Mouse (Mus musculus) frontal cortex, postnatal 14 days (tissue): ENCODE data around the gene Car5b.

Source experiments
- DNase-seq, 2 experiments: peaks; one replicate each; pipeline ENCODE4 v3.0.0; 2022; ENCODE audit warnings: low spot score in 2 of 2

Gene Car5b

DNA sequence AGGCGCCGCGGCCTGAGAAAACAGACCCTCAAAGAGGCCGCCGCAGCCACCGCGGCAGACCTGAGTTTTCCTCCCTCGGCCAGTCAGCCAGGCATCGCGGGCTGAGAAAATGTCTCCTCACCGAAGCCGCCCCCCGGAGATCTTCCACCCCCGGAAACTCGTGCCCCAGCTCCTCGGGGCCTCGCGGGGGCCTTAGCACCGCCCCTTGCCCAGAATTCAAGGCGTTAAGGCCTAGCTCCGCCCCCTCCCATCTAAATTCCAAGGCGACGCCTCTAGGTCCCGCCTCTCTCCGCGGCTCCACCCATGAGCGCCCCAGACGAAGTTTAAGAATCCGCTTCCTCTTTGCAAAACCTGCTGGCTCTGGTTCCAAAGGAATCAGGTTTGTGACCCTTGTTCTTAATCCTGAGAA, 69.3 kb downstream of the Car5b start, which contains the start of gene Zrsr2:
Gene Zrsr2, minus strand, starts transcription at position 195 of the 409 bp plus-strand sequence.
- peak; percentile 62 to 71 for DNase-seq

DNA sequence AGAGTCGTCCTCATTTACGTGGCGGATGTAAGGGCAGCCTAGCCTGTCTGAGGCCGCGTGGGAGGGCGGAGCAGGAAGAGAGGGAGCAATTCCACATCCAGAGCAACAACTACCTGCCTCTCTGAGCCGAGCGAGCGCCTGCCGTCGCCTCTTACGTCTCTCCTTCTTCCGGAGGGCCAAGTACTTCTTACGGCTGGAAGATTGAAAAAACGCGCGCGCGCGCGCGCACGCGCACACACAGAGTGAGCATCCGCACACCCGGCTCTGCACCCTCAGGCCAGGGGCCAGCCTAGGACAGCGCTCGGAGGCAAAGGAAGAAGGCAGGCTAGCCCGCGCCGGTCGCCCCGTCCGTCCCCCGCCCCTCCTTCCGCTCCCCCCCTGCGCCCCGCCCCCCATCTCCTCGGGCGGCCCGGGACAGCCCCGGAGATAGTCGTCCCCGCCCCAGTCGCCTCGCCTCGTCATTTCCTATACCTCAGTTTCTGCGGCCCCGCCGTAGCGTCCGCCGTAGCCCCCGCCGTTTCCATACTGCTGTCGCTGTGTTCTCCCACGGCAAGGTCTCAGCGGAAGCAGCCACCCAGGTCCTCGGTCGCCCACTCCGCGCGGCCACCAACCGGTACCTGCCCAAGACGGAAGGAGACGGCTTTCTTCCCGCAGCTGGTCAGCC, 69.9 kb downstream of the Car5b start:
- DNase-seq: peak in 1 of 2 experiments; percentile 12

DNA sequence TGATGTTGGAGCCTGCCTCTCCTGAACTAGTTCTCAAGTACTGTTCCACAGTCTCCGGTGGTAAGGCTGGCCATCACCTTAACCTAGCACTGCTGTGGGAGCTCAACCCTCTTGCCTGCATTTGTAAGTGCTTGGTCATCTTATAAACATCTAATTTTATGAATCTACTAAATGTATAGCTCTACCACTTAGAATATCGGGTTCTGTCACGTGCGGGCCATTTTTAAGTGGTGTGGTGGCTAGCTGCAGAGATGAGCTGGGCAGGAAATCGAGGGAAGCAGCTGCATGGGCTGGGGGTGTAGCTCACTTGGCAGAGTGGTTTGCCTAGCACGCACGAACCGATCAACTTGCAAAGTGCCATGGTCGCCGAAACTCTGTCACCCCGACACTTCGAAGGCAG, 70.4 kb downstream of the Car5b start:
- no peak for DNase-seq

DNA sequence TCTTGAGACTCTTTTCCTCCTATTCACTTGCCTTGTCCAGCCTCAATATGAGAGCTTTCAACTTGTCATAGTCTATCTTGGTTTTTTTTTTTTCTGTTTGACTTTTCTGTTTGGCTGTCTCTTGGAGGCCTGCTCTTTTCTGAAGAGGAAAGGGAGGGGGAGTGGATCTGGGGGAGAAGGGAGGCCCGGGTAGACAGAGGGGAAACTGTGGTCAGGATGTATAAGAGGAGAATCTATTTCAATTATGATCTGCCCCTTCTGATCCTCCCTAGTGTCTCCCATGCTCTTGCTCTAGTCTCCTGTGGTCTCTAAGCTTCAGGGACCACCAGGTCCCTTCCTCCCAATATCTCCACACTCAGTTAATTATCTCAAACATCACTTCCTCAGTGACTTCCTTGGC, 76.2 kb downstream of the Car5b start:
- no peak for DNase-seq

DNA sequence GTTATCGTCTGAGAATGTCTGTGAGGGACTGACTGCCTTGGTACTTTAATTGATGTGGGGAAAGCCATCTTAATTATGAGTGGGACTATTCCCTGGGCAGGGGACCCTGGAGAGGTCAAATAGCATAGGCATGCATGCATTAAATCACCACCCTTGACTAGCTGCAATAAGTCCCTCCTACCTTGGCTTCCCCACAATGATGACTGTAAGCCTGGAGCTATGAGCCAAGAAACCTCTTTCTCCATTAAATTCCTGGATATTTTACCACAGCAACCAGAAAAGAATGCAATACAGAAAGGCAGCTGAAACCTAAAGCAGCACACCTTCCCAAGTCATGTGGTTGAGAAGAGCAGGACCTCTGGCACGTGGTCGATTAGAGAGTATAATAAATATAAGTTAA, 83.4 kb downstream of the Car5b start:
- DNase-seq: no peak

DNA sequence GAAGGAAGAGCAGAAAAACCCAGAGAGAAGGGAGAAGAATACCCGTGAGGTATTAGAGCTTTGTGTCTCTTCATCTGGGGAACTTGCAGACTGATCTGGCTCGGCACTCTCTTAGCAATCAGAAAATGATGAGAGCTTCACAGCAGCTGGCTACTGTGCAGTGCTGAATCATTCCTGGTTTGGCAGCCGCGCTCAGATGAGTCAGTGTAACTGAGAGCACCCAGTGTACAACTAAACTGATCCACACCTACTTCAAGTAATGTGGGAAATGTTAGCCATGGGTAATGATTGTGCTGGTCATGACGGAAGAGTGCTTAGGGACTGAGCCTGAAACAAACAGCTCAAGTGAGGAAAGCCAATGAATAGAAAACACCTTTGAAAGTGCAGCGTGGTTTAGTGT, 89.2 kb downstream of the Car5b start:
- no peak for DNase-seq

DNA sequence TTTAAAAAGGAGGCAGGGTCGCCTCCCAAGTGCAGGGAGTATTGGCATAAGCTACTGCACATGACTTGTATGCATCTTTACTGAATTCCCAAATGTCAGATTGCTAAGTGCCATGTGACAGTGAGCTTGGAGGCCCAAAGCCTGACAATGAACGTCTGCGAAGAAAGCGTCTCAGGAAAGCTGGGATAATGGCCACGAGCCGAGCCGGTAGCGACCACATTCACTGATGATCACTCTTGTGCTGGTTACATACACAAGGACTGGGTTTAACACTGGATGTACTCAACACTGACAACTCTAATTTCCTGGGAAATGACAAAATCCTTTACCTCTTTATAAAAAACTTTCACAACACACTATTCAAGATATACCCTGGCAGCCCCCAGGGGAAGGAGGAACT, 93.1 kb downstream of the Car5b start:
- no peak for DNase-seq

DNA sequence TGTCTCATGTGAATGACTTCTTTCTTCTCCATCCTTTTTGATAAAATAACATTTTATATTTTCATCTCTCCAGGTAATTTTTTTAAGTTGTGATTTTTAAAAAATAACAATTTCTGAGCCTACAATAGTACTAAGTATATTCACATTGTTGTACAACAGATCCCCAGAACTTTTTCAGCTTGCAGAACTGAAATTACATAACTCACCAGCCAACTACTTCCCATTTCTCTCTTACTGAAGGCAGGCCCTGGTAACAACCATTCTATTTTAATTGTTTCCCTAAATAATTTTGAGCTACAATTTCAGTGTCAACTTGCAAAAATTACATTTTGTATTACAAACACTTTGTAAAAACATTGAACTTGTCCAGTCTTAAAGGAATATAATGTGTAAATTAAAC, 98.2 kb downstream of the Car5b start:
- no peak for DNase-seq
